Mouse (Mus musculus) lung, adult 2 months (tissue): Measurements from ENCODE around the gene Tmprss13.

ENCODE experiments used
- CTCF ChIP-seq: fragments of 200-500 bp; IDR thresholded peaks from 2 replicates; pipeline ENCODE4 v1.5.1; 2011; ENCODE audit warnings: mild to moderate bottlenecking, low read length, control low read depth; ENCODE audit not compliant: insufficient read depth
- POLR2A ChIP-seq: fragments of 200-500 bp; IDR thresholded peaks from 2 replicates; pipeline ENCODE4 v1.6.1; 2011; ENCODE audit warnings: low read depth, mild to moderate bottlenecking, control low read depth, low read length, borderline replicate concordance; ENCODE audit errors: extremely low read depth

- TF ChIP-seq POLR2A (no peak), CTCF (no peak)
Observed at GRCm38 (mm10) chr9:45321465-45321864, 2.6 kb downstream of the Tmprss13 start.
